Mouse (Mus musculus): Measurements from ENCODE around the gene 2010315B03Rik.
"Not testable (repeated sequence)": the region's sequence is repeated elsewhere in the genome, so short reads cannot be mapped to it uniquely, and the experiment has no call there.

Gene 2010315B03Rik

GRCm38 (mm10) chr9:124312171-124313142 is at the start of gene 2010315B03Rik:
2010315B03Rik (minus strand) TSS chr9:124312696.
- DNase-seq (ENCODE audit: low read depth, low spot score), result peak; percentile 60

DNA sequence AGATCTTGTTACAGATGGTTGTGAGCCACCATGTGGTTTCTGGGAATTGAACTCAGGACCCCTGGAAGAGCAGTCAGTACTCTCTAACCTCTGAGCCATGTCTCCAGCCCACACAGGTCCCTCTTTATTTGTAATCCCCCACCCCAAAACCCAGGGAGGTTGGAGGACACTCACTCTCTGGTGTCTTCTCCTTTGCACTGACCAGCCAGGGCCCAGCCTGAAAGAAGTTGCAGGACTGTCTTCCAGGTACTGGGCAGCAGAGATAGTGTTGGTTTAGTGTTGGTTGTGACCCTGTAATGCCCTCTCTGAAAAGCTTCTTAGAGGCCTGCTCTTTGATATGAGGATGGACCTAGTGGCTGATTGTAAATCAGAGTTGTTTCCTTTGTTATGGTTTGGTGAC is 994 bp downstream of the 2010315B03Rik start:
- no peak for DNase-seq (ENCODE audit: low read depth, low spot score)

- no peak for DNase-seq (ENCODE audit: low read depth, low spot score)
Observed at GRCm38 (mm10) chr9:124288329-124288728, 24.2 kb downstream of the 2010315B03Rik start.

GRCm38 (mm10) chr9:124281912-124282686 is 30.4 kb downstream of the 2010315B03Rik start:
- DNase-seq (ENCODE audit: low read depth, low spot score), result peak; percentile 74

DNA sequence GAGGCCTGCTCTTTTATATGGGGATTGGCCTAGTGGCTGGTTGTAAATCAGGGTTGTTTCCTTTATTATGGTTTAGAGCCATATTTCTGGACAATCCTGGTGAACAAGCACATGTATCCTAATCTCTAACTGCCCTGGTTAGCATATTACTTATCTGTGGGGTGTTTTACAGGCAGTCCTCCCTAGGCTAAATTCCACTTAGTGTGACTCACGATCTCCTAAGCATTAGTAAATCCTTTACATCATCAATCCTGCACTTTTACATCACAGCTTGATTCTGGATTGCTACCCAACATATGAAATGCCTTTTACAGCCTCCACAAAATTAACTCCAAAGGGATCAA is 31.1 kb downstream of the 2010315B03Rik start:
- no peak for DNase-seq (ENCODE audit: low read depth, low spot score)

GRCm38 (mm10) chr9:124280576-124281447 is 31.7 kb downstream of the 2010315B03Rik start:
- DNase-seq (ENCODE audit: low read depth, low spot score), result no peak

GRCm38 (mm10) chr9:124279300-124279699 is 33.2 kb downstream of the 2010315B03Rik start:
- no peak for DNase-seq (ENCODE audit: low read depth, low spot score)

- DNase-seq (ENCODE audit: low read depth, low spot score), result no peak
Observed at GRCm38 (mm10) chr9:124275064-124275463, 37.4 kb downstream of the 2010315B03Rik start.

DNA sequence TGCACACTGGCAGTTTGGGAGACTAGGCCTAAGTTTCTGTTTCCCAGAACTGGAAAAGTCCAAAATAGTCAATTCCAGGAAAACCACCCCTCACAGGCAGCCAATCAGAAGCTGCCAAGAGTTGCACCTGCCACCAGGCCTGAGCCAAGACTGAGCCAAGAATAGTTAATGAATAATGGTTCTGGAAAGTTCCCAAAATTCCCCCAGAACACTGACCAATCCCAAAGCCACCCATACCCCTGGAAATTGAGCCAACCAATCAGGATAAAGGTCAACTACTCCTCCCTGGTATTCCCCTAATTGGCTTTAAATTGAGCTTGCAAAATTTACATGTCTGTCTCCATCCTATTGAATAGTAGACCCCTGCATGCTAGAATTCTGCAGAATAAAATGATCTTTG is 39.3 kb downstream of the 2010315B03Rik start:
- DNase-seq (ENCODE audit: low read depth, low spot score), result no peak

- no peak for DNase-seq (ENCODE audit: low read depth, low spot score)
Observed at GRCm38 (mm10) chr9:124267929-124268328, 44.6 kb downstream of the 2010315B03Rik start.

DNA sequence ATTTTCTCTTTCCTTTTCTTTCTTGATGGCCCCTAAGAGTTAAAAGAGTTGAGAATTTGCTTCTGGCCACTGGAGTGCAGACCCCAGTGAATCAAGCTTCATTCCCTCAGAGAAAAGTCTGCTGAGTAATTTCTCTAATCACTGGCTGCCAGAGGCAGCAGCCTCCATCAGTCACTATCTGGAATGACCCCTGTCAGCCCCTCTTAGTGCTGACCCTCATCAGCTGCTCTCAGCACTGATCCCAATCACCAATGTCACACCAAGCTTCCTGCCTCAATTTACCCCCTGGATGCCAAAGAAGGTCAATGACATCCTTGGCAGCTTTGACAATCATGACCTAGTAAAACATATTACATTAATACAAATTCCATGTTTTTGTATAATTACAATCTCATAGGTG is 45.0 kb downstream of the 2010315B03Rik start:
- no peak for DNase-seq (ENCODE audit: low read depth, low spot score)

DNA sequence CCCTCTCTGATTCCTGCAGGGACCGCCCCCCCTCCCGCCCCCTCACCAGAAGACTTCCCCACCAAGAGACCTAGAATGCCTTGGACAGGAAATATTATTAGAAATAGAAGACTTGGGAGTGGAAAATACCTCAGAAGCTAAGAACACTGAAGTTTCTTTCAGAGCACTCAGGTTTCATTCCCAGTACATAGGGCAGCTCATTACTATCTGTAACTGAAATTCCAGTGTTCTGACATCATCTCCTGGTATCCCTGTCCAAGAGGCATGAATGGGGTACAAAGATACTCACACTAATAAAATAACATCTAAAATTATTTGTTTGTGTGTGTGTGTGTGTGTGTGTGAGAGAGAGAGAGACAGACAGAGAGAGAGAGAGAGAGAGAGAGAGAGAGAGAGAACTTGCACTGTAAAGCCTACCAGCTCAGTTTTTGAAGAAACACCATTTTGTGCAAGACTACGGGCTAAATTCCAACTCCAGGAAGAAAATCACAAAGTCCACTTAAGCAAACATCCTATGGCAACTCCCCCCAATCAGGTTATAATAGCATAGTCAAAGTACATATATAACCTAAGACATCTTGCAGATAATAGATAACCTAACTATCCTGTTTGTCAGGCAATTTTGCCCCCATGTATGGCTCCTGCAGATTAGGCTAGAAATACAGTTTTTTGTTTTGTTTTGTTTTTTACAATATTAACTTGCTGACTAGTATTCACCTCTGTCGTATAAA is 49.3 kb downstream of the 2010315B03Rik start:
- DNase-seq (ENCODE audit: low read depth, low spot score), result no peak

GRCm38 (mm10) chr9:124258067-124258556 is 54.4 kb downstream of the 2010315B03Rik start:
- DNase-seq (ENCODE audit: low read depth, low spot score), result no peak

GRCm38 (mm10) chr9:124257200-124258066 is 55.1 kb downstream of the 2010315B03Rik start:
- DNase-seq (ENCODE audit: low read depth, low spot score), result peak; percentile 73

DNA sequence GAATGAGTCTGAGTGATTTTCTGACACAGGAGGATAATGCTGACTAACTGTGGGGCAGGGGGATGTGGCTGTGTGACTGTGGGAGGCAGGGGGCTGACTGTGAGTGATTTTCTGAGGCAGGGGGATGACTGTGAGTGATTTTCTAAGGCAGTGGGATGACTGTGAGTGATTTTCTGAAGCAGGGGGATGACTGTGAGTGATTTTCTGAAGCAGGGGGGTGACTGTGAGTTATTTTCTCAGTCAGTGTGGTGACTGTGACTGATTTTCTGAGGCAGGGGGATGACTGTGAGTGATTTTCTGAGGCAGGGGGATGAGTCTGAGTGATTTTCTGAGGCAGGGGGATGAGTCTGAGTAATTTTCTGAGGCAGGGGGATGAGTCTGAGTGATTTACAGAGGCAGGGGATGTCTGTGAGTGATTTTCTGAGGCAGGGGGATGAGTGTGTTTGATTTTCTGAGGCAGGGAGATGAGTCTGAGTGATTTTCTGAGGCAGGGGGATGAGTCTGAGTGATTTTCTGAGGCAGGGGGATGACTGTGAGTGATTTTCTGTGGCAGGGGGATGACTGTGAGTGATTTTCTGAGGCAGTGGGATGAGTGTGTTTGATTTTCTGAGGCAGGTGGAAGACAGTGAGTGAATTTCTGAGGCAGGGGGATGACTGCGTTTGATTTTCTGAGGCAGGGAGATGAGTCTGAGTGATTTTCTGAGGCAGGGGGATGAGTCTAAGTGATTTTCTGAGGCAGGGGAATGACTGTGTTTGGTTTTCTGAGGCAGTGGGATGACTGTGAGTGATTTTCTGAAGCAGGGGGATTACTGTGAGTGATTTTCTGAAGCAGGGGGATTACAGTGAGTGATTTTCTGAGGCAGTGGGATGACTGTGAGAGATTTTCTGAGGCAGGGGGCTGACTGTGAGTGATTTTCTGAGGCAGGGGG is 56.0 kb downstream of the 2010315B03Rik start:
- DNase-seq (ENCODE audit: low read depth, low spot score), result not testable (repeated sequence)

DNA sequence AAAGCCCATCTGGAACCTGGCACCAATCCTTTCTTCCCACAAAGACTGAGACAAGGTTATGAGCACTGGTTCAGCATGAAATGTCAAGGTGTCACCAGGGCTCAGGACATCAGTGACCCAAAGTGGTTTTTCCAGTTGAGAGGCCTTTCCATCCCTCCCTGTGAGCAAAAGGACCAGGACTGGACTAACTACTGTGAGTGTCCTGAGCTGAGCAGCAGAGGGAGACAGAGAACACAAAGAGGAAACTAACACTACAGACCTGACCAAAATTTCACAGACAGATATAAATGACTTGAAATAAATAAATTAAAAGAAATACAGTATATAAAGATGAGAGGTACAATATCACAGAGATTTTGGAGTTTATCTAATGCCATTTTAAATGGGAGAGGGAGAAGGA is 61.1 kb downstream of the 2010315B03Rik start:
- no peak for DNase-seq (ENCODE audit: low read depth, low spot score)

All from embryo, embryonic 11.5 days (tissue).